Mouse (Mus musculus) liver, embryonic 14.5 days (tissue): ENCODE measurements around the gene Pde4d.

Source experiments
- CTCF ChIP-seq: IDR thresholded peaks from 2 replicates; pipeline ENCODE4 v1.5.1; 2016; ENCODE audit warnings: antibody characterized with exemption, low read depth, control low read depth
- EP300 ChIP-seq: IDR thresholded peaks from 2 replicates; pipeline ENCODE4 v1.6.1; 2016; ENCODE audit warnings: antibody characterized with exemption, low read depth

GRCm38 (mm10) chr13:109648311-109648710 lies 1198.6 kb downstream of the Pde4d start:
- TF ChIP-seq CTCF (no peak), EP300 (peak; percentile 41; the same call in 1 of the 2 replicates)
